ENCODE assay signal across 9 mouse cellular contexts in genomic region chr6:37300492-37300891, GRCm38 (mm10). TPM values are rescaled to one million over a fixed set of nuclear protein-coding genes. Genes with fewer than 3 reads are reported as not detected.
DNase-seq lines count a peak whose midpoint lies in the region; ATAC-seq lines count a peak whose summit lies in the region.
"Had no signal": no experiment of that assay in that cellular context is flagged by ENCODE, and none has a peak within 500 bp of the region (broad histone marks: within the 10 kb centered on the region; RNA-seq: fewer than 3 reads in every experiment).

No protein-coding gene starts in this region.

- peaks cover 54% of the 10 kb centered on the region for H3K27me3 ChIP-seq in forebrain, embryonic 12.5 days
- peaks cover 38% of the 10 kb centered on the region for H3K27me3 ChIP-seq in intestine, embryonic 15.5 days (replicated peaks)
- no peaks in the 10 kb centered on the region for H3K27me3 ChIP-seq in neural tube, embryonic 14.5 days (ENCODE audit: control insufficient read depth, insufficient read depth, low read length)

- H3K27ac ChIP-seq in forebrain, embryonic 12.5 days = no peak overlapping the region
- no peak overlapping the region for H3K27ac ChIP-seq in intestine, embryonic 15.5 days
- peak overlapping the region; percentile 70 for H3K27ac ChIP-seq in neural tube, embryonic 14.5 days (ENCODE audit: low read depth, low read length)

- intact Hi-C loops in left cerebral cortex, postnatal 25 days (cut with DNase I) = no loop called here

- H3K4me3 ChIP-seq in forebrain, embryonic 12.5 days (replicated peaks) = peak overlapping the region; percentile 81
- peak overlapping the region; percentile 58 for H3K4me3 ChIP-seq in intestine, embryonic 15.5 days (replicated peaks)
- peak overlapping the region; percentile 68 for H3K4me3 ChIP-seq in neural tube, embryonic 14.5 days (ENCODE audit: low read depth, low read length)

- peak; percentile 26 to 31 for DNase-seq in left cerebral cortex, postnatal 25 days (ENCODE audit: low spot score in 2 of 2)
- DNase-seq in left cerebral cortex, adult 8-10 months (ENCODE audit: low spot score in 2 of 2) = no peak
- DNase-seq in layer of hippocampus, postnatal 10 days (ENCODE audit: low spot score in 2 of 2) = no peak
- DNase-seq: spleen, adult 18-20 months had no signal

- H3K36me3 ChIP-seq in forebrain, embryonic 12.5 days (replicated peaks) = no peaks in the 10 kb centered on the region
- H3K36me3 ChIP-seq in intestine, embryonic 15.5 days = no peaks in the 10 kb centered on the region
- H3K36me3 ChIP-seq in neural tube, embryonic 14.5 days (ENCODE audit: control insufficient read depth, insufficient read depth, low read length) = no peaks in the 10 kb centered on the region

- peak overlapping the region; percentile 94 for H3K4me2 ChIP-seq in forebrain, embryonic 12.5 days
- H3K4me2 ChIP-seq in intestine, embryonic 15.5 days (replicated peaks) = peak overlapping the region; percentile 99
- H3K4me2 ChIP-seq in neural tube, embryonic 14.5 days (ENCODE audit: low read depth, low read length) = peak overlapping the region; percentile 77

- H3K9ac ChIP-seq in forebrain, embryonic 12.5 days = peak overlapping the region; percentile 79
- H3K9ac ChIP-seq in intestine, embryonic 15.5 days = no peak overlapping the region
- H3K9ac ChIP-seq in neural tube, embryonic 14.5 days (replicated peaks; ENCODE audit: low read depth, low read length) = peak overlapping the region; percentile 74

- 7% methylated on average over 13 of the region's 13 CpGs for WGBS in forebrain, embryonic 12.5 days
- 16% methylated on average over 13 of the region's 13 CpGs for WGBS in intestine, embryonic 15.5 days
- 4% methylated on average over 13 of the region's 13 CpGs for WGBS in neural tube, embryonic 14.5 days

- no peak for ATAC-seq in forebrain, embryonic 12.5 days (ENCODE audit: low FRiP score)
- no peak for ATAC-seq in intestine, embryonic 15.5 days
- ATAC-seq in neural tube, embryonic 14.5 days (ENCODE audit: low read depth) = peak; percentile 15; the same call in 1 of the 2 replicates
- ATAC-seq in monocyte, adult 5-6 weeks (replicated peaks; ENCODE audit: insufficient number of reproducible peaks, low FRiP score, low TSS enrichment, poor library complexity, severe bottlenecking) = no peak
- ATAC-seq: inflammation-experienced regulatory T-cells, adult 6 months had no signal

- H3K4me1 ChIP-seq in forebrain, embryonic 12.5 days = peaks cover 34% of the 10 kb centered on the region
- H3K4me1 ChIP-seq in intestine, embryonic 15.5 days (replicated peaks) = peaks cover 14% of the 10 kb centered on the region
- H3K4me1 ChIP-seq in neural tube, embryonic 14.5 days (ENCODE audit: control insufficient read depth, insufficient read depth, low read length) = peaks cover 16% of the 10 kb centered on the region

- H3K9me3 ChIP-seq in forebrain, embryonic 12.5 days = no peaks in the 10 kb centered on the region
- H3K9me3 ChIP-seq in intestine, embryonic 15.5 days = no peaks in the 10 kb centered on the region
- no peaks in the 10 kb centered on the region for H3K9me3 ChIP-seq in neural tube, embryonic 14.5 days (ENCODE audit: control insufficient read depth, low read length)

RNA-seq across cellular contexts. Expression of gene Dgki, which starts 0.5 kb away (rescaled TPM):
- total RNA-seq in left cerebral cortex, postnatal 25 days (2021) = 10 to 100 TPM; 68.5 to 82.6 TPM
- 100 to 1,000 TPM in 2 of 4 experiments, 10 to 100 TPM in 2; 88.8 to 107 (median 95.6) TPM for total RNA-seq in left cerebral cortex, adult 8-10 months (2022)
- polyA plus RNA-seq in forebrain, embryonic 12.5 days (2016; fragmentation: Nextera tagmentation; extraction: Ambion mirVana) = 4.0 and 4.1 TPM in 2 replicates
- 0.64 and 0.67 TPM in 2 replicates for polyA plus RNA-seq in intestine, embryonic 15.5 days (2015; fragmentation: Nextera tagmentation; extraction: Ambion mirVana)
- 8.6 and 10.5 TPM in 2 replicates for polyA plus RNA-seq in neural tube, embryonic 14.5 days (2014; fragmentation: Nextera tagmentation; extraction: Ambion mirVana)
- total RNA-seq in monocyte, adult 5-6 weeks (2017) = 0.32 TPM in 1 of 3 replicates, not detected in the others
- 10 to 100 TPM; 50.6 to 59.6 TPM for total RNA-seq in layer of hippocampus, postnatal 10 days (2021)

Comparison
In these comparisons a context has a peak if more than half of its experiments do, and no peak if none do; other contexts are left out.
1. DNase-seq: peak in left cerebral cortex, postnatal 25 days (2 of 2); none in left cerebral cortex, adult 8-10 months (0 of 2) and layer of hippocampus, postnatal 10 days (0 of 2).
2. RNA of gene Dgki, which starts 0.5 kb away (total RNA-seq): 88.8 to 107 TPM in left cerebral cortex, adult 8-10 months, 68.5 to 82.6 TPM in left cerebral cortex, postnatal 25 days and 50.6 to 59.6 TPM in layer of hippocampus, postnatal 10 days; 0.32 TPM in monocyte, adult 5-6 weeks; every median in the first group is over 10 times any median in the second.
3. Peak in every context shown above with its lines, with median percentiles within 50 percentile points of each other: H3K4me2 ChIP-seq and H3K4me3 ChIP-seq.